Mouse (Mus musculus): ENCODE measurements around the gene Gm3250.
A peak's percentile ranks its signal among the peaks of the same experiment; 100 is the strongest.
"Not testable (repeated sequence)": the region's sequence is repeated elsewhere in the genome, so short reads cannot be mapped to it uniquely, and the experiment has no call there.

The Gm3250 gene

GRCm38 (mm10) chr10:77782442-77782841 lies at the start of gene Gm3250:
TSS of gene Gm3250 (minus strand) at chr10:77782542.
- DNase-seq (ENCODE audit: low spot score in 2 of 2): not testable (repeated sequence)

DNA sequence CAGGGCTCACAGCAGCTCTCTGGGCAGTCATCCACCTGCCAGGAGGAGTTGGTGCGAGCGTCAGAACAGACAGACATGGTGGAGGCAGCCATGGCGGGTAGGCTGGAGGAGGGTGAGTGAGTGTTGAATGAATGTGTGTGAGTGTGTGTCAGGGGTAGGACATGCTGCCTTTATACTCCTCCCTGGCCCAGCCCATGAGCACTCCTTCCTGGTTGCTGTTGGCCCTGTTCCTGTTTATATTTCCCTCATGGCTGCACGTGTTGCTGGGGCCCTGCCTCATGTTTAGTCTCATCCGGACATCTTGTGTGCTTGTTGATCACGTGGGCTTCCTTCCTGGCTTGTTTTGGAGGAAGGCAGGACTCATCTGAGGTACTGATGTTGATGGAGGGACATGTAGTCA lies 44.6 kb upstream of the Gm3250 start, which contains the start of gene Krtap10-4:
Krtap10-4 (minus strand) TSS at position 145 of the 400 bp plus-strand sequence.
- no peak for DNase-seq (ENCODE audit: low spot score in 2 of 2)

DNA sequence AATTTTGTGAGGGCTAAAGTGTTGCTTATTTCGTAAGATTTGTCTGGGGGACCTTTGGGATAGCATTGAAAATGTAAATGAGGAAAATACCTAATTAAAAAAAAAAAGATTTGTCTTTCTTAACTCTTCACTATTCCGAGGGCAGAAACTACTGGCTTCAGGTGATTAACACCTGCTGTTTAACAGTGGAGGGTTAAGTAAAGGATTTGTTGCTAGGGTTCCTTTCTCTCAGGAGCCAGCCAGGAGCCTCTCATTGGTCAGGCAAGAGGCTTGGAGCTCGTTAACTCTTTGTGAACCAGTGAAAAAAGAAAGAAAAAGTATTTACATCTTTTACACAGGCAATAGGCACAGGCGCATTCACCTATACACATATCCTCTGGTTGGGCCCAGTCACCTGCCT lies 36.9 kb upstream of the Gm3250 start:
- DNase-seq (ENCODE audit: low spot score in 2 of 2): no peak

DNA sequence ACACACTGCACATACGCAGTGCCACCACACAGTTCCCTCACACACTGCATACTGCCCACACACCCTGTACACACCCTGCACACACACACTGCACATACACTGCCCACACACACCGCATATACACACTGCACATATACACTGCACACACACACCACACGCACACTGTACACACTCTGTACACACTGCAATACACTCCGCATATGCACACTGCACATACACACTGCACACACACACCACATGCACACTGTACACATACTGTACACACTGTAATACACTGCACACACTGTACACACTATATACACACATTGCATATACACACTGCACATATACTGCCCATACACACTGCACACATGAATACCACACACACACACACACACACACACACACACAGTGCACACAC lies 36.2 kb upstream of the Gm3250 start:
- DNase-seq (ENCODE audit: low spot score in 2 of 2): no peak

DNA sequence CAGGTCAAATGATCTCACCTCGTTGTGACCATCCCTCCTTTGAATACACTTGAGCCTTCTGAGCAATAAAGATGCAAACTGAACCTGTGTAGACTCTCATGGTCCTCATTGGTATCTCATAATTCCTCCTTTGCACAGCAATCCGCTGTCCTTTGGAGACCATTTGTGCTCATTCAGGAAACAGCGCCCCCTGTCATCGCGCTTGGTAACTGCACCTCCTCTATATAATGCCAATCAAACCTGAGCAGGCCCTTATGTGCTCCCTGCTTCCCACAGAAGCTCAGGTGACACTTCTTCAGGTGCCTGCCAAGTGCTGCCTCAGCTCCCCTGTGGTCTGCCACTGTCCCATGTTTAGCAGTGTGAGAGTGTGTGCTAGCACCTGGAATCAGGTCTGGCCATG lies 33.2 kb upstream of the Gm3250 start:
- DNase-seq (ENCODE audit: low spot score in 2 of 2): peak; percentile 14 to 50

GRCm38 (mm10) chr10:77814382-77814781 lies 32.0 kb upstream of the Gm3250 start, which contains the start of gene Gm2696:
TSS of gene Gm2696 (plus strand) at chr10:77814682.
- DNase-seq (ENCODE audit: low spot score in 2 of 2): no peak

DNA sequence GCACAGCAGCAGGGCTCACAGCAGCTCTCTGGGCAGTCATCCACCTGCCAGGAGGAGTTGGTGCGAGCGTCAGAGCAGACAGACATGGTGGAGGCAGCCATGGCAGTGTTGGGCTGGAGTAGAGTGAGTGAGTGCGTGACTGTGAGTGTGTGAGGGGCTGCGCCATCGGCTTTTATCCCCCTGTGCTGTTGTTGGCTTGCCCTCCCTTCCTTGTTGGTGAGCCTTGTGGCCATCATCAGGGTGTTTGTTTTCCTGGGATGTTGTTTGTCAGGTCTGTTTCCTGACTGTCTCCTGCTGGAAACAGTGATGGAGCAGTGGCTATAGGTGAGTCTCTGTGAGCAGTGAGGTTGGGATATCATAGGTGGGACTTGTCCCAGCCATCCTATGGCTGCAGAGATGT lies 29.4 kb upstream of the Gm3250 start, which contains the start of gene Gm9507:
Gm9507 (minus strand) TSS at position 101 of the 400 bp plus-strand sequence.
- DNase-seq (ENCODE audit: low spot score in 2 of 2): no peak

DNA sequence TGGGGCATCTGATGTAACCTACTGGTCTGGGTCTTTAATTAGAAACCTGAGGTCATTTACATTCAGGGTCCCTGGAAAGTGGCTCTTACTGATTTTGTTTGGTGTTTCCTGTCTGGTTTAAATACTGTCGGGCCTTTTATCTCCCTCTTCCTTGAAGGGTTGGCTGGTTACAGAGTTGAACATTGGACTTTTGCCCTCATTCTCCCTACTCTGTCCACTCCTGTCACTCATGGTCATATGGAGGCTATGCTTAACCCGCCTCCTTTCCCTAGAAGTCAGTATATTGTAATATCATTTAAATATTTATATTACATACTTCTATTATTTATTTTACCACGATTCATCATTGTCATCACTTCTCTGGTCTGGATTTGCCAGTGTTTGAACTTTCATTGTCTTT lies 21.8 kb upstream of the Gm3250 start:
- DNase-seq (ENCODE audit: low spot score in 2 of 2): no peak

GRCm38 (mm10) chr10:77798921-77799508 lies 16.7 kb upstream of the Gm3250 start, which contains the start of gene Gm19668:
TSS of gene Gm19668 (minus strand) at chr10:77799133.
- DNase-seq (ENCODE audit: low spot score in 2 of 2): no peak

- DNase-seq (ENCODE audit: low spot score in 2 of 2): not testable (repeated sequence)
Measured at GRCm38 (mm10) chr10:77798164-77798920, 16.0 kb upstream of the Gm3250 start.

DNA sequence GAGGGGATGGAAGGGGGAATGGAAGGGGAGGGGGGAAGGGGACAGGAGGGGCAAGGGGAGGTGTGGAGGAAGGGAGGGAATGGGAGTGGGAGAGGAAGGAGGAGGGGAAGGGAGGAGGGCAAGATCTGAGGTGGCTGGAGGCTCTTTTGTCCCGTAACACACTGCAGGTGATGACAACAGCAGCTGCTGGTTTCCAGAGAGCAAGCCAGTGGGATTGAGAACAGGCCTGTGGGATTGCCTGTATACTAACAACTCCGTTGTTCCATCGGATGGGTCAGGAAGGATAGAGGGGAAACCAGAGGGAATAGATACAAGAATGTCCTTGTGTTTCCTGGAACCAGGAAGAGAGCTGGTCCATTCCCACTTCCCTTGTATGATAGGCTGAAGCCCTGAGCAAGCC lies 15.3 kb upstream of the Gm3250 start:
- DNase-seq (ENCODE audit: low spot score in 2 of 2): no peak

DNA sequence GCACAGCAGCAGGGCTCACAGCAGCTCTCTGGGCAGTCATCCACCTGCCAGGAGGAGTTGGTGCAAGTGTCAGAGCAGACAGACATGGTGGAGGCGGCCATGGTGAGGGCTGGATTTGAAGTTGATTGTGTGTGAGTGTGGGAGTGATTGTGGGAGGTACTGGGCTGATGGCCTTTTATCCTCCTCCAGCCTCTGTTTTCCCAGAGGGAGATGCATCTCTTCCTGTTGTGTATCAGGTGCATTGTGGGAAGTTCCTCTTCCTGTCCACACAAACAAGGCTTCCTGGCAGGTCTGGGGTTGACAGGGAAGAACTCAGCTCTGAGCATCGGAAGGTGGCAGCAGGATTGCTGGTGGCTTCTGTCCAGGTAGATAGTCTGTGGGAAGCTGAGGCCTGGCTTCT lies 12.6 kb upstream of the Gm3250 start, which contains the start of gene Gm9639:
Gm9639 (minus strand) TSS at position 101 of the 400 bp plus-strand sequence.
- DNase-seq (ENCODE audit: low spot score in 2 of 2): no peak

GRCm38 (mm10) chr10:77788621-77789020 lies 6.3 kb upstream of the Gm3250 start:
- no peak for DNase-seq (ENCODE audit: low spot score in 2 of 2)

GRCm38 (mm10) chr10:77787876-77788275 lies 5.5 kb upstream of the Gm3250 start, which contains the start of gene Gm7137:
TSS of gene Gm7137 (minus strand) at chr10:77788200.
- DNase-seq (ENCODE audit: low spot score in 2 of 2): not testable (repeated sequence)

GRCm38 (mm10) chr10:77783396-77783795 lies 1.1 kb upstream of the Gm3250 start:
- DNase-seq (ENCODE audit: low spot score in 2 of 2): not testable (repeated sequence)

DNA sequence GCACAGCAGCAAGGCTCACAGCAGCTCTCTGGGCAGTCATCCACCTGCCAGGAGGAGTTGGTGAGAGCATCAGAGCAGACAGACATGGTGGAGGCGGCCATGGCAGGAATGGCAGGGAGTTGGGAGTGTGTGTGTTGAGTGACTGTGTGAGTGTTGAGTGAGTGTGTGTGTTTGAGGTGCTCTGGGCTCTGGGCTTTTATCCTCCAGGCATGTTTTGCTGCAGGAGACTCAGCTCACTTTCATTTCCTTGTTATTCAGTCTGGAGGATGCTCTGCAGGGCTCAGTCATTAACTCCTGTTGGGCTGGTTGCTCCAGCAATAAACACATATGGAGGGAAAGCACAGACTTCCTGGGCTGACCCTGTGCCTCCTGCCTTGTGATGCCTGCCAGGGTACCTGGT lies 5.5 kb downstream of the Gm3250 start, which contains the start of gene Gm7138:
Gm7138 (minus strand) TSS at position 101 of the 400 bp plus-strand sequence.
- not testable (repeated sequence) for DNase-seq (ENCODE audit: low spot score in 2 of 2)

DNA sequence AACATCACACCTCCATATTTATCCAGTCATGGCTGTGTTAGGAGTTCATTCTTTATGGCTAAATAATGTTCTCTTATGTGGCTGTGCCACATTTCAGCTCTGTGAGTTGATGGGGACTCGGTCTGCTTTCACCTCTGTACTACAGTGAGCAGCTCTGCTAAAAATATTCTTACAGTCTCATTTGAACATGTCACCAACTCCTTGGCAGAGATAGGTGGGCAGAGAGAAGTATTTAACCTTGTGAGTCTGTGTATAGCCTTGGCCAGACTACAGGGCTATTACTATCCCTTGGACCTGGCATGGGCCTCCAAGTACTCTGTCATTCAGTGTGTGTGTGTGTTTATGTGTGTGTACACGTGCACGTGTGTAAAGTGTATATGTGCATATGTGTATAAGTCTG lies 10.2 kb downstream of the Gm3250 start:
- not testable (repeated sequence) for DNase-seq (ENCODE audit: low spot score in 2 of 2)

- DNase-seq (ENCODE audit: low spot score in 2 of 2): not testable (repeated sequence)
Measured at GRCm38 (mm10) chr10:77771225-77771624, 11.1 kb downstream of the Gm3250 start, which contains the start of gene Gm3238. TSS of gene Gm3238 (minus strand) at chr10:77771325.

GRCm38 (mm10) chr10:77769727-77770126 lies 12.6 kb downstream of the Gm3250 start:
- DNase-seq (ENCODE audit: low spot score in 2 of 2): no peak

- not testable (repeated sequence) for DNase-seq (ENCODE audit: low spot score in 2 of 2)
Measured at GRCm38 (mm10) chr10:77759582-77759981, 22.8 kb downstream of the Gm3250 start, which contains the start of gene Gm3233. TSS of gene Gm3233 (minus strand) at chr10:77759682.

- DNase-seq (ENCODE audit: low spot score in 2 of 2): no peak
Measured at GRCm38 (mm10) chr10:77753448-77753847, 28.9 kb downstream of the Gm3250 start.

GRCm38 (mm10) chr10:77752312-77752711 lies 30.0 kb downstream of the Gm3250 start:
- not testable (repeated sequence) for DNase-seq (ENCODE audit: low spot score in 2 of 2)

Data from spleen, postnatal 10 days (tissue).